Mouse (Mus musculus) heart, embryonic 11.5 days (tissue): Measurements from ENCODE around the gene Ccdc181. TPM values are rescaled to one million over a fixed set of nuclear protein-coding genes. Genes with fewer than 3 reads are reported as not detected.

Source experiments
- ATAC-seq: fragments of 200-750 bp; cut with Nextera tagmentation; replicated peaks from 2 replicates; pipeline ENCODE4 v1.8.0; 2017; ENCODE audit warnings: moderate library complexity; ENCODE audit not compliant: insufficient number of reproducible peaks, low FRiP score, low TSS enrichment
- H3K27ac ChIP-seq: fragments of 300-500 bp; sonication (generic); 2 replicates; pipeline ENCODE4 v1.5.1; 2014; ENCODE audit warnings: mild to moderate bottlenecking, low read depth, low read length
- H3K27me3 ChIP-seq: fragments of 300-500 bp; sonication (generic); 2 replicates; pipeline ENCODE4 v1.6.1; 2014; ENCODE audit warnings: mild to moderate bottlenecking, low read length, mixed read lengths; ENCODE audit not compliant: control insufficient read depth, insufficient read depth
- H3K36me3 ChIP-seq: fragments of 300-500 bp; sonication (generic); 2 replicates; pipeline ENCODE4 v1.6.1; 2014; ENCODE audit warnings: mild to moderate bottlenecking, low read length, moderate library complexity, mixed read lengths; ENCODE audit not compliant: control insufficient read depth, insufficient read depth
- H3K4me1 ChIP-seq: fragments of 300-500 bp; sonication (generic); 2 replicates; pipeline ENCODE4 v1.6.1; 2014; ENCODE audit warnings: low read length; ENCODE audit not compliant: control insufficient read depth, insufficient read depth
- H3K4me2 ChIP-seq: fragments of 300-500 bp; sonication (generic); 2 replicates; pipeline ENCODE4 v1.6.1; 2014; ENCODE audit warnings: mild to moderate bottlenecking, moderate library complexity
- H3K4me3 ChIP-seq: fragments of 300-500 bp; sonication (generic); 2 replicates; pipeline ENCODE4 v1.5.1; 2014; ENCODE audit warnings: low read depth, low read length
- H3K9ac ChIP-seq: fragments of 300-500 bp; sonication (generic); 2 replicates; pipeline ENCODE4 v1.6.1; 2014; ENCODE audit warnings: mild to moderate bottlenecking, low read depth, low read length, moderate library complexity
- H3K9me3 ChIP-seq: fragments of 300-500 bp; sonication (generic); replicated peaks from 2 replicates; pipeline ENCODE4 v1.6.1; 2016; ENCODE audit warnings: low read length; ENCODE audit not compliant: control insufficient read depth
- WGBS: fragments of 180-500 bp; shearing (Covaris S2); extraction: QIAGEN DNeasy Blood & Tissue Kit; methylation state at CpG from one replicate; pipeline ENCODE4 v1.1.7; 2014; ENCODE audit not compliant: insufficient replicate concordance; 5-methylcytosine and 5-hydroxymethylcytosine counted together
- polyA plus RNA-seq: library from polyadenylated mRNA; unstranded; fragments of >200 nt; fragmentation: Nextera tagmentation; extraction: Ambion mirVana; gene quantifications from 2 replicates; pipeline ENCODE4 v1.2.1, GENCODE M21; 2014

Ccdc181 gene
- polyA plus RNA-seq, 1 experiment from 2014 or later = 8.4 TPM

- WGBS = 87% methylated on average over 7 of the region's 7 CpGs
- H3K4me1 ChIP-seq = 0 out of 2 replicates have a peak, but pooled peaks cover 4% of the 10 kb centered on the region
- H3K9me3 ChIP-seq = no peaks in the 10 kb centered on the region
- no peaks in the 10 kb centered on the region for H3K36me3 ChIP-seq
- H3K4me2 ChIP-seq = no peak overlapping the region
- H3K9ac ChIP-seq = no peak overlapping the region
- H3K27ac ChIP-seq = no peak overlapping the region
- no peaks in the 10 kb centered on the region for H3K27me3 ChIP-seq
- no peak for ATAC-seq
- no peak overlapping the region for H3K4me3 ChIP-seq
Observed at GRCm38 (mm10) chr1:164270941-164271340, 4.4 kb upstream of the Ccdc181 start.

GRCm38 (mm10) chr1:164273659-164274058 lies 1.7 kb upstream of the Ccdc181 start:
- 70% methylated on average over 6 of the region's 6 CpGs for WGBS
- Histone ChIP-seq H3K27me3 (no peaks in the 10 kb centered on the region), H3K4me2 (no peak overlapping the region), H3K9me3 (no peaks in the 10 kb centered on the region), H3K27ac (no peak overlapping the region), H3K4me3 (no peak overlapping the region), H3K9ac (no peak overlapping the region), H3K36me3 (no peaks in the 10 kb centered on the region), H3K4me1 (0 out of 2 replicates have a peak, but pooled peaks cover 4% of the 10 kb centered on the region)
- no peak for ATAC-seq

- 0 out of 2 replicates have a peak, but pooled peaks cover 4% of the 10 kb centered on the region for H3K4me1 ChIP-seq
- no peaks in the 10 kb centered on the region for H3K9me3 ChIP-seq
- ATAC-seq = no peak
- H3K36me3 ChIP-seq = no peaks in the 10 kb centered on the region
- H3K9ac ChIP-seq = no peak overlapping the region
- no peak overlapping the region for H3K4me2 ChIP-seq
- H3K27ac ChIP-seq = no peak overlapping the region
- no peaks in the 10 kb centered on the region for H3K27me3 ChIP-seq
- WGBS = 86% methylated on average over 3 of the region's 3 CpGs
- H3K4me3 ChIP-seq = no peak overlapping the region
Observed at GRCm38 (mm10) chr1:164276552-164276951, 1.2 kb downstream of the Ccdc181 start.

GRCm38 (mm10) chr1:164279332-164279731 lies 3.9 kb downstream of the Ccdc181 start:
- no peaks in the 10 kb centered on the region for H3K9me3 ChIP-seq
- H3K4me1 ChIP-seq = 0 out of 2 replicates have a peak, but pooled peaks cover 4% of the 10 kb centered on the region
- ATAC-seq = no peak
- H3K36me3 ChIP-seq = no peaks in the 10 kb centered on the region
- no peak overlapping the region for H3K27ac ChIP-seq
- no peak overlapping the region for H3K9ac ChIP-seq
- WGBS = 64% methylated on average over 4 of the region's 4 CpGs
- H3K4me2 ChIP-seq = no peak overlapping the region
- H3K4me3 ChIP-seq = no peak overlapping the region
- H3K27me3 ChIP-seq = no peaks in the 10 kb centered on the region

GRCm38 (mm10) chr1:164284007-164284406 lies 8.6 kb downstream of the Ccdc181 start:
- no peaks in the 10 kb centered on the region for H3K27me3 ChIP-seq
- no peak overlapping the region for H3K4me3 ChIP-seq
- no peak overlapping the region for H3K9ac ChIP-seq
- H3K36me3 ChIP-seq = no peaks in the 10 kb centered on the region
- no peak overlapping the region for H3K27ac ChIP-seq
- no peak for ATAC-seq
- no peaks in the 10 kb centered on the region for H3K9me3 ChIP-seq
- 93% methylated on average over 3 of the region's 3 CpGs for WGBS
- no peak overlapping the region for H3K4me2 ChIP-seq
- H3K4me1 ChIP-seq = no peaks in the 10 kb centered on the region

- Histone ChIP-seq H3K4me2 (no peak overlapping the region), H3K27ac (no peak overlapping the region), H3K4me3 (no peak overlapping the region), H3K27me3 (no peaks in the 10 kb centered on the region), H3K4me1 (no peaks in the 10 kb centered on the region), H3K9me3 (no peaks in the 10 kb centered on the region), H3K9ac (no peak overlapping the region), H3K36me3 (peaks cover 9% of the 10 kb centered on the region)
- WGBS = 52% methylated on average over 15 of the region's 15 CpGs
- ATAC-seq = no peak
Observed at GRCm38 (mm10) chr1:164287406-164287805, 12.0 kb downstream of the Ccdc181 start.

- H3K36me3 ChIP-seq = peaks cover 16% of the 10 kb centered on the region
Observed at GRCm38 (mm10) chr1:164292040-164292439, 16.7 kb downstream of the Ccdc181 start.

GRCm38 (mm10) chr1:164294071-164294470 lies 18.7 kb downstream of the Ccdc181 start:
- no peak overlapping the region for H3K9ac ChIP-seq
- H3K36me3 ChIP-seq = peaks cover 23% of the 10 kb centered on the region
- H3K4me1 ChIP-seq = no peaks in the 10 kb centered on the region
- 85% methylated on average over 6 of the region's 6 CpGs for WGBS
- no peak overlapping the region for H3K4me3 ChIP-seq
- H3K9me3 ChIP-seq = no peaks in the 10 kb centered on the region
- no peak overlapping the region for H3K4me2 ChIP-seq
- no peak for ATAC-seq
- H3K27ac ChIP-seq = no peak overlapping the region
- H3K27me3 ChIP-seq = no peaks in the 10 kb centered on the region

More at GRCm38 (mm10) chr1:164292040-164292439, 16.7 kb downstream of the Ccdc181 start:
- no peaks in the 10 kb centered on the region for H3K4me1 ChIP-seq
- H3K4me2 ChIP-seq = no peak overlapping the region
- no peaks in the 10 kb centered on the region for H3K27me3 ChIP-seq
- ATAC-seq = no peak
- no peak overlapping the region for H3K9ac ChIP-seq
- no peak overlapping the region for H3K27ac ChIP-seq
- H3K9me3 ChIP-seq = no peaks in the 10 kb centered on the region
- no peak overlapping the region for H3K4me3 ChIP-seq
- 84% methylated on average over 5 of the region's 5 CpGs for WGBS

GRCm38 (mm10) chr1:164296473-164296872 lies 21.1 kb downstream of the Ccdc181 start:
- Histone ChIP-seq H3K9me3 (no peaks in the 10 kb centered on the region), H3K27ac (no peak overlapping the region), H3K4me3 (no peak overlapping the region), H3K27me3 (no peaks in the 10 kb centered on the region), H3K4me1 (no peaks in the 10 kb centered on the region), H3K4me2 (no peak overlapping the region), H3K36me3 (peaks cover 28% of the 10 kb centered on the region), H3K9ac (no peak overlapping the region)
- 91% methylated on average over 4 of the region's 5 CpGs for WGBS
- no peak for ATAC-seq
